Mouse (Mus musculus) thymus, adult 2 months (tissue): ENCODE measurements around the gene Muc1. TPM values are rescaled to one million over a fixed set of nuclear protein-coding genes. Genes with fewer than 3 reads are reported as not detected.

ENCODE experiments used
- DNase-seq: peaks from one replicate; pipeline ENCODE4 v3.0.0; 2021
- H3K27ac ChIP-seq: fragments of 200-500 bp; 2 replicates; pipeline ENCODE4 v1.5.1; 2012; ENCODE audit warnings: low read length, control low read depth; ENCODE audit not compliant: control insufficient read depth, insufficient read depth
- H3K27me3 ChIP-seq: fragments of 200-500 bp; 2 replicates; pipeline ENCODE4 v1.6.1; 2012; ENCODE audit warnings: mild to moderate bottlenecking, low read length, moderate library complexity, mixed read lengths; ENCODE audit not compliant: control insufficient read depth, insufficient read depth
- H3K36me3 ChIP-seq: fragments of 200-500 bp; 2 replicates; pipeline ENCODE4 v1.6.1; 2012; ENCODE audit warnings: mild to moderate bottlenecking, low read length, moderate library complexity; ENCODE audit not compliant: control insufficient read depth, insufficient read depth
- H3K4me1 ChIP-seq: fragments of 200-500 bp; replicated peaks from 2 replicates; pipeline ENCODE4 v1.6.1; 2012; ENCODE audit warnings: low read length; ENCODE audit not compliant: control insufficient read depth, insufficient read depth
- H3K4me3 ChIP-seq: fragments of 200-500 bp; 2 replicates; pipeline ENCODE4 v1.5.1; 2012; ENCODE audit warnings: mild to moderate bottlenecking, low read length, control low read depth, moderate library complexity; ENCODE audit not compliant: control insufficient read depth, insufficient read depth
- CTCF ChIP-seq: fragments of 200-500 bp; IDR thresholded peaks from 2 replicates; pipeline ENCODE4 v1.5.1; 2012; ENCODE audit warnings: mild to moderate bottlenecking, control low read depth, low read length, moderate library complexity, borderline replicate concordance; ENCODE audit not compliant: control insufficient read depth, poor library complexity, insufficient read depth; ENCODE audit errors: extremely low read depth
- POLR2A ChIP-seq: fragments of 200-500 bp; IDR thresholded peaks from 2 replicates; pipeline ENCODE4 v1.6.1; 2012; ENCODE audit warnings: mild to moderate bottlenecking, low read length, control low read depth, moderate library complexity; ENCODE audit not compliant: control insufficient read depth, poor library complexity, insufficient read depth; ENCODE audit errors: extremely low read depth
- WGBS: fragments of 180-500 bp; shearing (Covaris S2); methylation state at CpG from one replicate; pipeline ENCODE4 v1.1.7; 2018; 5-methylcytosine and 5-hydroxymethylcytosine counted together
- polyA plus RNA-seq: library from polyadenylated mRNA; depleted of rRNA; stranded (reverse); fragments of >200 nt; gene quantifications from 2 replicates; pipeline ENCODE4 v1.2.3, GENCODE M21; 2012; rRNA removed

The Muc1 gene
- 14.1 and 14.4 TPM in 2 replicates for polyA plus RNA-seq

- no peaks in the 10 kb centered on the region for H3K27me3 ChIP-seq
- peak within 1 kb of the TSS; percentile 49 for H3K4me3 ChIP-seq
- WGBS = 69% methylated on average over 10 of the region's 10 CpGs
- no peaks in the 10 kb centered on the region for H3K36me3 ChIP-seq
- H3K4me1 ChIP-seq = peaks cover 16% of the 10 kb centered on the region
- no peak within 1 kb of the TSS for H3K27ac ChIP-seq
- DNase-seq = no peak
- no peak for TF ChIP-seq CTCF
- TF ChIP-seq POLR2A = no peak
Measured at GRCm38 (mm10) chr3:89228836-89229235, at the start of gene Muc1. TSS of gene Muc1 (plus strand) at chr3:89229057.

- Histone ChIP-seq H3K27me3 (no peaks in the 10 kb centered on the region), H3K27ac (no peak overlapping the region), H3K36me3 (peaks cover 11% of the 10 kb centered on the region; the same call in 1 of the 2 replicates), H3K4me3 (no peak overlapping the region), H3K4me1 (peaks cover 53% of the 10 kb centered on the region)
- 87% methylated on average over 27 of the region's 27 CpGs for WGBS
- no peak for TF ChIP-seq CTCF
- no peak for TF ChIP-seq POLR2A
- no peak for DNase-seq
Measured at GRCm38 (mm10) chr3:89181749-89182500, 46.9 kb upstream of the Muc1 start.

DNA sequence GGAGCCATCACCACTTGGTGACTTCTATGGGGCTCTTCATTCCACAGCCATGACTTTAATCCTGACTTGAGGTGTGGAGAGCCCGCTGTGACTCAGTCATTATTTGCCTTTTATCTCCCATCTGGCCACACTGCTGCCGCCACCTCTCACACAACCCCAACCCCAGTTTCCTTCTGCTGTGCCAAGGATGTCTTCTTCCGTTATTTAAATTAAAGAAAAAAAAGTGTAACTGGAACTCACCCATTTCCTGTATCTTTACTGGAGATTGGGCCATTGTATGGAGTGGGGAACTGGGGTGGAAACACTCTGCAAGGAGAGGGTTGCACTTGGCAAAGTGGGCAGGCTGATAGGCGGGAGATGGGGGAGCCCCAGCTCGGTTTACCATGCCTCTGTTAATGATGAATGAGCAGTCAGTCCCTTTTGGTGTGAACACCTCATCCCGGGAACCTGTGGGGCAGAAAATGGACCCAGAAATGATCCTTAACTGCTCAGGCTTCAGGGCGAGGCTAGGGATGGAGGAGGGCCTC, 46.3 kb upstream of the Muc1 start:
- peak overlapping the region; percentile 12; the same call in 1 of the 2 replicates for H3K27ac ChIP-seq
- 23% methylated on average over 7 of the region's 7 CpGs for WGBS
- DNase-seq = no peak
- H3K27me3 ChIP-seq = no peaks in the 10 kb centered on the region
- peaks cover 11% of the 10 kb centered on the region; the same call in 1 of the 2 replicates for H3K36me3 ChIP-seq
- 0 out of 2 replicates have a peak overlapping the region, but pooled peaks have one; percentile 62 for H3K4me3 ChIP-seq
- H3K4me1 ChIP-seq = peaks cover 59% of the 10 kb centered on the region
- TF ChIP-seq POLR2A = no peak
- TF ChIP-seq CTCF = no peak

DNA sequence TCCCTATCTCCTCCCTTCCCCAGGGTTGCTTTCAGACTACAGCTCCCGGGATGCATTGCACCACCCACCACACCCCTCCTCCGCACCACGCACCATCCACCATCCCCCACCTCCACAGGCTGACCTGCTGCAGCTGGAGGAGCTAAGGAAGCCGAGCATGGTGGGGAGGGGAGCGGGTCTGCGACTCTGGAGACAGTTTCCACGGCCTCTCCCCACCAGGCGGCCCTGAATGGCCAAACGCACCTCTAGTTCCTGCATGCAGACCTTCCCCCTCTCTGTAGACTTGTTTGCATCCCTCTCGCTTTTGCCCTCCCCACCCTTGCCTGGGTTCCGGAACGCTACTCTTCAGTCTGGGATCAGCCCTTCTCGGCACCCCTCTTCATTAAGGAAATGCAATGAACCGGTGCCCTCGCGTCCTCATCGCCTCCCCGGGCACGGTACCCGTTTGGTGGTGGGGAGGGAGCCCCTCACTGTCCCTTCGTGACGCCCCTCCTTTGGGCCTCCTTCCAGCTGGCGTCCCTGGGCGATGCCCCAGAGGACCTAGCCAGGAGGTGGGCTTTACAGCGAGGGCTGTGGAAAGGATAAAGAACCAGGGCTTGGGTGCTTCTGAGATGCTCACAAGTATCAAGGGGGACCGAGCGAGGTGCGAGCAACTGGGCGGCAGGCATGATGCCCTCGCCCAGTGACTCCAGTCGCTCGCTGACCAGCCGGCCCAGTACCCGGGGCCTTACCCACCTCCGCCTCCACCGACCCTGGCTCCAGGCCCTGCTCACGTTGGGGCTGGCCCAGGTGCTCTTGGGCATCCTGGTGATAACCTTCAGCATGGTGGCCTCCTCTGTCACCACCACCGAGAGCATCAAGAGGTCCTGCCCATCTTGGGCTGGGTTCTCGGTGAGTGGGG, 45.5 kb upstream of the Muc1 start, which contains the start of gene Fam189b:
Gene Fam189b (plus strand): TSS at position 86 of the 901 bp plus-strand sequence.
- TF ChIP-seq POLR2A = peak; percentile 78; the same call in 1 of the 2 replicates
- TF ChIP-seq CTCF = peak; percentile 54; the same call in 1 of the 2 replicates
- peaks cover 11% of the 10 kb centered on the region; the same call in 1 of the 2 replicates for H3K36me3 ChIP-seq
- peak; percentile 89 for DNase-seq
- 8% methylated on average over 39 of the region's 39 CpGs for WGBS
- peak within 1 kb of the TSS; percentile 62 for H3K4me3 ChIP-seq
- H3K4me1 ChIP-seq = peaks cover 56% of the 10 kb centered on the region
- peak within 1 kb of the TSS; percentile 49 for H3K27ac ChIP-seq
- no peaks in the 10 kb centered on the region for H3K27me3 ChIP-seq

DNA sequence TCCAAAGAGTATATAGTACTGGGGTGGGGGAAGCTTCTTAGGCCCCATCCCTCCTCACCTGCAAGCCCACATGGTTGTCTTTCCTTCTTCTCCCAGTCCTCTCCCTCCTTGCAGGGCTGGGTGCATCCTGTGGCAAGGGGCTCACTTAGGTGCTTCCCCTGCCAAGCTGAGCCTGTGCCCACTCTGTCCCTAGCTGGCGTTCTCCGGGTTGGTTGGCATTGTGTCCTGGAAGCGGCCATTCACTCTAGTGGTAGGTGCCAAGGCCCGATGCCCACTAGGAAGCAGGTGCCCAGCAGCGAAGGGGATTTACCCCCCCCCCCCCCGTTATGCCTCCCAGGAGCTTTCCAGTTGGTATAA, 44.9 kb upstream of the Muc1 start:
- Histone ChIP-seq H3K36me3 (peaks cover 11% of the 10 kb centered on the region; the same call in 1 of the 2 replicates), H3K27me3 (no peaks in the 10 kb centered on the region), H3K27ac (no peak overlapping the region; the same call in 1 of the 2 replicates), H3K4me3 (peak overlapping the region; percentile 62), H3K4me1 (peaks cover 59% of the 10 kb centered on the region)
- TF ChIP-seq POLR2A = no peak
- no peak for TF ChIP-seq CTCF
- WGBS = 72% methylated on average over 6 of the region's 6 CpGs
- DNase-seq = no peak

- peak overlapping the region; percentile 93 for H3K27ac ChIP-seq
Measured at GRCm38 (mm10) chr3:89187197-89187596, 41.7 kb upstream of the Muc1 start.

More at GRCm38 (mm10) chr3:89187197-89187596, 41.7 kb upstream of the Muc1 start:
- peak overlapping the region; percentile 58 for H3K4me3 ChIP-seq
- WGBS = 26% methylated on average over 23 of the region's 23 CpGs
- TF ChIP-seq CTCF (no peak), POLR2A (peak; percentile 40; the same call in 1 of the 2 replicates)
- no peaks in the 10 kb centered on the region; the same call in 1 of the 2 replicates for H3K36me3 ChIP-seq
- peak; percentile 77 for DNase-seq
- no peaks in the 10 kb centered on the region for H3K27me3 ChIP-seq
- H3K4me1 ChIP-seq = peaks cover 67% of the 10 kb centered on the region
